Mouse (Mus musculus) heart, embryonic 13.5 days (tissue): ENCODE data around the gene Alg14. TPM values are rescaled to one million over a fixed set of nuclear protein-coding genes. Genes with fewer than 3 reads are reported as not detected.

ENCODE experiments used
- ATAC-seq: fragments of 200-750 bp; cut with Nextera tagmentation; 2 replicates; pipeline ENCODE4 v1.8.0; 2017; ENCODE audit warnings: moderate TSS enrichment; ENCODE audit not compliant: insufficient number of reproducible peaks, low FRiP score, low TSS enrichment; ENCODE audit errors: extremely low read depth
- H3K27ac ChIP-seq: fragments of 300-500 bp; sonication (generic); replicated peaks from 2 replicates; pipeline ENCODE4 v1.5.1; 2015; ENCODE audit warnings: moderate library complexity, mild to moderate bottlenecking, inconsistent platforms
- H3K27me3 ChIP-seq: fragments of 300-500 bp; sonication (generic); replicated peaks from 2 replicates; pipeline ENCODE4 v1.6.1; 2015; ENCODE audit warnings: mild to moderate bottlenecking, inconsistent platforms
- H3K36me3 ChIP-seq: fragments of 300-500 bp; sonication (generic); 2 replicates; pipeline ENCODE4 v1.6.1; 2015; ENCODE audit warnings: mild to moderate bottlenecking, inconsistent platforms
- H3K4me1 ChIP-seq: fragments of 300-500 bp; sonication (generic); 2 replicates; pipeline ENCODE4 v1.6.1; 2015; ENCODE audit warnings: inconsistent platforms
- H3K4me2 ChIP-seq: fragments of 300-500 bp; sonication (generic); 2 replicates; pipeline ENCODE4 v1.6.1; 2015; ENCODE audit warnings: inconsistent platforms, mild to moderate bottlenecking, moderate library complexity
- H3K4me3 ChIP-seq: fragments of 300-500 bp; sonication (generic); 2 replicates; pipeline ENCODE4 v1.5.1; 2015; ENCODE audit warnings: moderate library complexity, mild to moderate bottlenecking, inconsistent platforms
- H3K9ac ChIP-seq: fragments of 300-500 bp; sonication (generic); 2 replicates; pipeline ENCODE4 v1.6.1; 2015; ENCODE audit warnings: inconsistent platforms, mild to moderate bottlenecking, moderate library complexity
- H3K9me3 ChIP-seq: fragments of 300-500 bp; sonication (generic); 2 replicates; pipeline ENCODE4 v1.6.1; 2016; ENCODE audit warnings: inconsistent platforms
- WGBS: fragments of 180-500 bp; shearing (Covaris S2); methylation state at CpG from one replicate; pipeline ENCODE4 v1.1.7; 2015; ENCODE audit warnings: mixed read lengths; 5-methylcytosine and 5-hydroxymethylcytosine counted together
- polyA plus RNA-seq: library from polyadenylated mRNA; unstranded; fragments of >200 nt; fragmentation: Nextera tagmentation; extraction: Ambion mirVana; gene quantifications from 2 replicates; pipeline ENCODE4 v1.2.1, GENCODE M21; 2015

Gene Alg14
- polyA plus RNA-seq, 1 experiment from 2014 or later: 37.2 TPM

GRCm38 (mm10) chr3:121370301-121370700, 78.7 kb downstream of the Alg14 start:
- ATAC-seq: no peak
- no peak overlapping the region for H3K9ac ChIP-seq
- no peak overlapping the region for H3K4me3 ChIP-seq
- H3K27me3 ChIP-seq: no peaks in the 10 kb centered on the region
- H3K9me3 ChIP-seq: 0 out of 2 replicates have a peak, but pooled peaks cover 4% of the 10 kb centered on the region
- no peaks in the 10 kb centered on the region for H3K36me3 ChIP-seq
- peaks cover 28% of the 10 kb centered on the region for H3K4me1 ChIP-seq
- peak overlapping the region; percentile 62; the same call in 1 of the 2 replicates for H3K27ac ChIP-seq
- WGBS: 82% methylated on average over 13 of the region's 13 CpGs
- H3K4me2 ChIP-seq: no peak overlapping the region

- H3K27ac ChIP-seq: peak overlapping the region; percentile 62
- ATAC-seq: no peak
- H3K4me2 ChIP-seq: no peak overlapping the region
These were observed 79.4 kb downstream of the Alg14 start for GRCm38 (mm10) chr3:121370830-121371526.

DNA sequence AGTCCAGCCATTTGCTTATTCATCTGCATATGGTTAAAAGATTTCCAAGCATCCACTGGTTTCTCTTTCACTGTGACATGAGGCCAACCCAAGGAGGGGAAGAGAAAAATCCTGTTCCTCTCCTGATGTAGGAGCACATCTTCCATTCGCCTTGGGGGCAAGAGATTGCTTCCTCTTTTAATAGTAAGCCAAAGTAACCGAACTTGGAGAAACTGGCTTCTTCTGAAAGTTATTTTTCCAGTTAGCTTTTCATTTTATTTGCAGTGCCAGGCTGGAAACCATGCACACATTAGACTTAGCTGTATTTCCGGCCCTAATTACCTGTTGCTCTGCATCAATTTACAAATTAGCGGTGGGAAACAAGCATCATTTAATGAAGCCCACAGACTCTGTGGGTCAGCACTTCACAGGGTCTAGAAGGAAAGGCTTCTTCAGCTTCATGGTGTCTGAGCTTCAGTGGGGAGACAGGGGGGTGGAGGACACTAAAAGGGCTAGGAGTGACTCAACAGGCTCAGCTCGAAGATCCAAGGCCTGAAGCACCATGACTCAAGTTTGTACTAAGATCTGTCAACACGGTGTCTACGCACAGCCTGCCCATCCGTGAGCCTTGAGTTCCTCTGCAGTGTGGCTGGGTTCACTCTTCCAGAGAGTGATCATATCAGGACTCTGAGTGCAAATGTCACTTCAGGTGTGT, 80.1 kb downstream of the Alg14 start:
- Histone ChIP-seq H3K36me3 (no peaks in the 10 kb centered on the region), H3K9ac (no peak overlapping the region), H3K27me3 (no peaks in the 10 kb centered on the region), H3K4me2 (no peak overlapping the region), H3K27ac (peak overlapping the region; percentile 62), H3K4me3 (no peak overlapping the region), H3K4me1 (peaks cover 28% of the 10 kb centered on the region), H3K9me3 (0 out of 2 replicates have a peak, but pooled peaks cover 4% of the 10 kb centered on the region)
- no peak for ATAC-seq
- WGBS: 58% methylated on average over 8 of the region's 8 CpGs

More at GRCm38 (mm10) chr3:121370830-121371526, 79.4 kb downstream of the Alg14 start:
- Histone ChIP-seq H3K9me3 (0 out of 2 replicates have a peak, but pooled peaks cover 4% of the 10 kb centered on the region), H3K27me3 (no peaks in the 10 kb centered on the region), H3K4me3 (no peak overlapping the region), H3K36me3 (no peaks in the 10 kb centered on the region), H3K9ac (no peak overlapping the region), H3K4me1 (peaks cover 28% of the 10 kb centered on the region)
- WGBS: 48% methylated on average over 12 of the region's 12 CpGs

DNA sequence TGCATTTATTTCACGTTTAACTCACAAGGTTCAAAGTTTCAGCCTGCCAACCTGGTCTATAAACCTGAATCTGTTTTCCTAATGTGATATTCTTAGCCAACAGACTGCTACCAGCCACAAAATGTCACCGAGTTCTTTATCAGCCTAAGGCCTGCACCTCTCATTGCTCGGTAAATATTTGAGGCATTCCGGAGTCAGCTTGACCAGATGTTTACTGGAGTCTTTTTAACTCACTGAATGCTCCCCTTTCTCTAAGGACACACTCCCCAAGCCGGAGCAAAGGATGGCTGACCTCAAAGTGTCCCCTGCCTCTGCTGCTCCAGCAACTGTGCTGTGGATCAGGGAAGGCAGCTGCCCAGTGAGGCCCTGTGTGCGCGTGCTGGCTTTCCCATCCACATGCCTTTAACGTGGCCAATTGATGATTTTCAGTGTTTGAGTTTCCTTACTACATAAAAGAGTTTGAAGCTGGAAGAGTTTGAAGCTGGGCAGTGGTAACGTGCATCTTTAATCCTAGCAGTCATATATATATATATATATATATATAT, 82.4 kb downstream of the Alg14 start:
- WGBS: 40% methylated on average over 9 of the region's 9 CpGs
- Histone ChIP-seq H3K27ac (peak overlapping the region; percentile 39; the same call in 1 of the 2 replicates), H3K36me3 (no peaks in the 10 kb centered on the region)

GRCm38 (mm10) chr3:121375541-121376129, 84.1 kb downstream of the Alg14 start:
- Histone ChIP-seq H3K27me3 (no peaks in the 10 kb centered on the region), H3K4me3 (no peak overlapping the region), H3K4me1 (peaks cover 27% of the 10 kb centered on the region), H3K36me3 (no peaks in the 10 kb centered on the region), H3K9me3 (no peaks in the 10 kb centered on the region), H3K9ac (no peak overlapping the region), H3K27ac (no peak overlapping the region), H3K4me2 (no peak overlapping the region)
- WGBS: 62% methylated on average over 7 of the region's 7 CpGs
- no peak for ATAC-seq

More for the DNA sequence above, 82.4 kb downstream of the Alg14 start:
- Histone ChIP-seq H3K4me2 (no peak overlapping the region), H3K9me3 (no peaks in the 10 kb centered on the region), H3K4me1 (peaks cover 28% of the 10 kb centered on the region), H3K4me3 (no peak overlapping the region), H3K27me3 (no peaks in the 10 kb centered on the region), H3K9ac (peak overlapping the region; percentile 37; the same call in 1 of the 2 replicates)
- ATAC-seq: no peak

DNA sequence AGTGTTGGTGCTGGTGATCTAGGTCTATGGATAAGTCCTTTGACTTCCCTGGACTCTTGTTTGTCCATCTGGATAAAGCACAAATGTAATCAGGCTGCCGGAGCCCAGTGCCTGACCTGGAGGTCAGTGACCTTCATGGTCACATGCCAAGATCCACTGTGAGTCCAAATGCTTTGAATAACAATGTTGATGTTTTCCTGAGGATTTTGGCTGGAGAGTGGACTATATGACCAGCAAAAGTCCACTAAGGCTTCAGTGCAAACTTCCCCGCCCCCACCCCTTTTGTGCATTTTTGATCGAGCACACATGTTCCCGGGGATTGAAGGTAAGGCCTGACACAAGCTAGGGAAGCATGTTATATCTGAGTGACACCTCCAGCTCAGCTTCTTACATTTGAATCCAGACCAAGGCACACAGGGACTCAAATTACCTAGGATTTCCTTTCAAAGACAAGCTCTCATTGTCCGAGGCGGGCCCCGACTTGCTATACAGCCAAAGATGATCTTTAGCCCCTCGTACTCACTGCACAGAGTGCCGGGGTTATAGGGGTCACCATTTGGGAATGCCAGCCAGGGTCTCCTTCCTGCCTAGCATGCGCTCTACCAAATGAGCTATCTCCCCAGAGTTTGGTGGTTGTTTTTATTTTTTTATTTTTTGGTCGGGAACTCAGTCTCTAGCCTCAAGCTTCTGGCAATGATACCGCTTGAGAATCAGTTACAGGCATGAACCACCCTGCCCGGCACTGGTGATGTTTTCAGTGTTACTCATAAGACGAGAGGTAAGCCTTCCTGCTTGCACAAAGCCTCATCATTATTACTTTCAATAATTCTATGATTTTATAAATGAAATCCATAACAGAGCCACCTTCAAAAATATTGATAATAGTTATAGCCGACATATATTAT, 87.4 kb downstream of the Alg14 start:
- 66% methylated on average over 15 of the region's 15 CpGs for WGBS

DNA sequence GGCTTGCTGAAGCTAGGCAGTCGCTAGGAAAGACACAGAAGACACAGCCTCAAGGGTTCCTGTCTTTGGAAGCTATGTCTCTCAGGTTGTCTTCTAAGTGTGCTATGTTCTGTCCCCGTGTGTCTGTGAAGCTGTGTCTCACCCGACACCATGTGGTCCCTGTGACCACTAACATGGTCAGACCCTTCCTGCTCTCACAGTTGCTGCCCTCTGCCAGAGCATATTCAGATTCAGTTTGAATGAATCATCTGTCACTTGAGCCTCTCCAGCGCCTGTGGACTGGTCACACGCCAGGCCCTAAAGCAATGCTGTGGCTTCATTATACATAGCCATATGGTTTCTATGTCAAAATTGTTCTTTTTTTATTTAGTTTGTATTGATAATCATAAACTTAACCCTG, 88.1 kb downstream of the Alg14 start:
- ATAC-seq: no peak
- Histone ChIP-seq H3K4me3 (no peak overlapping the region), H3K4me2 (no peak overlapping the region), H3K27me3 (no peaks in the 10 kb centered on the region), H3K36me3 (no peaks in the 10 kb centered on the region), H3K9me3 (no peaks in the 10 kb centered on the region), H3K4me1 (peaks cover 3% of the 10 kb centered on the region; the same call in 1 of the 2 replicates), H3K27ac (no peak overlapping the region), H3K9ac (no peak overlapping the region)
- 66% methylated on average over 5 of the region's 5 CpGs for WGBS

More for the DNA sequence above, 87.4 kb downstream of the Alg14 start:
- no peaks in the 10 kb centered on the region for H3K36me3 ChIP-seq
- no peaks in the 10 kb centered on the region for H3K9me3 ChIP-seq
- H3K4me3 ChIP-seq: no peak overlapping the region
- no peak overlapping the region for H3K4me2 ChIP-seq
- peaks cover 4% of the 10 kb centered on the region for H3K4me1 ChIP-seq
- H3K27ac ChIP-seq: no peak overlapping the region
- H3K9ac ChIP-seq: no peak overlapping the region
- no peak for ATAC-seq
- no peaks in the 10 kb centered on the region for H3K27me3 ChIP-seq

- peaks cover 14% of the 10 kb centered on the region for H3K4me1 ChIP-seq
- H3K9ac ChIP-seq: no peak overlapping the region
- H3K36me3 ChIP-seq: no peaks in the 10 kb centered on the region
- H3K4me3 ChIP-seq: no peak overlapping the region
- ATAC-seq: no peak
- no peaks in the 10 kb centered on the region for H3K9me3 ChIP-seq
- 69% methylated on average over 3 of the region's 3 CpGs for WGBS
- H3K27me3 ChIP-seq: no peaks in the 10 kb centered on the region
- H3K27ac ChIP-seq: no peak overlapping the region
- H3K4me2 ChIP-seq: no peak overlapping the region
These were observed 96.0 kb downstream of the Alg14 start for GRCm38 (mm10) chr3:121387471-121388009.

GRCm38 (mm10) chr3:121389366-121389765, 97.8 kb downstream of the Alg14 start:
- no peak overlapping the region; the same call in 1 of the 2 replicates for H3K27ac ChIP-seq
- no peak overlapping the region for H3K4me3 ChIP-seq
- no peaks in the 10 kb centered on the region for H3K27me3 ChIP-seq
- WGBS: 65% methylated on average over 8 of the region's 8 CpGs
- no peak overlapping the region for H3K4me2 ChIP-seq
- H3K9ac ChIP-seq: no peak overlapping the region
- H3K4me1 ChIP-seq: peaks cover 15% of the 10 kb centered on the region
- H3K36me3 ChIP-seq: no peaks in the 10 kb centered on the region
- no peaks in the 10 kb centered on the region for H3K9me3 ChIP-seq
- no peak for ATAC-seq

- no peaks in the 10 kb centered on the region for H3K9me3 ChIP-seq
- no peaks in the 10 kb centered on the region for H3K36me3 ChIP-seq
- 34% methylated on average over 17 of the region's 17 CpGs for WGBS
- ATAC-seq: no peak
- H3K4me1 ChIP-seq: peaks cover 21% of the 10 kb centered on the region
- H3K9ac ChIP-seq: 0 out of 2 replicates have a peak overlapping the region, but pooled peaks have one; percentile 37
- peak overlapping the region; percentile 58 for H3K27ac ChIP-seq
- 0 out of 2 replicates have a peak overlapping the region, but pooled peaks have one; percentile 8 for H3K4me3 ChIP-seq
- H3K4me2 ChIP-seq: peak overlapping the region; percentile 47
- no peaks in the 10 kb centered on the region for H3K27me3 ChIP-seq
These were observed 98.4 kb downstream of the Alg14 start for GRCm38 (mm10) chr3:121389860-121390530.
